Mouse (Mus musculus): ENCODE results near the gene Ndrg2. TPM values are rescaled to one million over a fixed set of nuclear protein-coding genes. Genes with fewer than 3 reads are reported as not detected.

The Ndrg2 gene
- polyA plus RNA-seq, 1 experiment from 2014 or later = 71.6 TPM

DNA sequence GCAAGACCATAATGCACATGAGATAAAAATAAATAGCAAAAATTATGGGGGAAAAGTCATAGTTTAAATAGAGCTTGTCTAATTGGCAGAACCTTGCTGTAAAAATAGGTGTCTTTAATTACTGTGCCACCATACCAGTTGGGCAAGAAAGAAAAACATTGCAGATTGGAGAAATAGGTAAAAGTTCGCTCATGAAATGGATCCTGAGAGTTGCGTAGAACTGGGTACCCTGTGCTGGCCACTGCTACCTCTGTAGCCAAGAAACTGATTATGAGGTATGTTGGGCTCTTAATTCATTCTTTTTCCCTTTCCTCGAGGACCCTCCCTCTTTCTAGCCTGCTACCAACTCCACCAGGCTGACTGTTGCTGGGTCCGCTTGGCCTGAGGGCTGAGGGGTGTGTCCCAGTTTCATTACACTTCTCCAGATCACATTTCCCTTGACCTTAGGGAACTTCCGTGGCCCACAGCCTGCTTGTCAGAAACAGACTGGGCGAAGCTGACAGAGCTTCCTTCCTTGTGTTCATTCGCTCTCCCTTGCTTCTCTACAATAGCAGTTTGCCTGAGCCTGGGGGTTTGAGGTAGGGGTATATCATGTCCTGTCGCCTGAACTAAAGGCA, 27.1 kb upstream of the Ndrg2 start:
- 38% methylated on average over 8 of the region's 8 CpGs for WGBS
- H3K27ac ChIP-seq (replicated peaks) = 0 out of 2 replicates have a peak overlapping the region, but pooled peaks have one; percentile 4

DNA sequence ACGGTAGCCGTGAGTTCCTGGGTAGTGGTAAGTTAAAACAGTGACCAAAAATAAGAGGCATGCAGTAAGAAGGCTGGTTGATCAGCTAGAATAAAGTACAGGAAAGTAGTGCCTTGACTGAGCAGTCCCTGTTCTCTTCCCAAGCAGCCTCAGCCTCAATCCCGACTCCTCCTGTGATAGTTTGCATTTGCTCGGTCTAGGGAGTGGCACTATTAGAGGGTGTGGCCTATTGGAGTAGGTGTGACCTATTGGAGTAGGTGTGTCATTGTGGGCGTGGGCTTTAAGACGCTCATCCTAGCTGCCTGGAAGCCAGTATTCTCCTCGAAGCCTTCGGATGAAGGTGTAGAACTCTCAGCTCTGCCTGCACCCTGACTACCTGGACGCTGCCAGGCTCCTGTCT, 25.0 kb upstream of the Ndrg2 start:
- Histone ChIP-seq H3K9ac (ENCODE audit: low read length) (no peak overlapping the region), H3K4me1 (replicated peaks; ENCODE audit: control insufficient read depth, insufficient read depth) (no peaks in the 10 kb centered on the region), H3K9me3 (ENCODE audit: control insufficient read depth, low read length) (no peaks in the 10 kb centered on the region), H3K4me3 (ENCODE audit: low read depth, low read length) (no peak overlapping the region), H3K4me2 (replicated peaks; ENCODE audit: low read depth) (no peak overlapping the region), H3K27ac (replicated peaks) (no peak overlapping the region), H3K27me3 (ENCODE audit: control insufficient read depth, insufficient read depth, low read length) (no peaks in the 10 kb centered on the region), H3K36me3 (ENCODE audit: control insufficient read depth, insufficient read depth, low read length) (no peaks in the 10 kb centered on the region)
- peak; percentile 33; the same call in 1 of the 2 replicates for ATAC-seq (ENCODE audit: low FRiP score, low TSS enrichment)
- TF ChIP-seq CTCF (IDR thresholded peaks at IDR 0.05; ENCODE audit: low read depth) = no peak
- TF ChIP-seq EP300 (optimal IDR thresholded peaks at IDR 0.05) = no peak
- DNase-seq (ENCODE audit: low spot score) = no peak
- WGBS = 82% methylated on average over 9 of the region's 9 CpGs

More for the DNA sequence above, 27.1 kb upstream of the Ndrg2 start:
- no peaks in the 10 kb centered on the region for H3K4me1 ChIP-seq (replicated peaks; ENCODE audit: control insufficient read depth, insufficient read depth)
- H3K27me3 ChIP-seq (ENCODE audit: control insufficient read depth, insufficient read depth, low read length) = no peaks in the 10 kb centered on the region
- no peak overlapping the region for H3K4me3 ChIP-seq (ENCODE audit: low read depth, low read length)
- no peaks in the 10 kb centered on the region for H3K9me3 ChIP-seq (ENCODE audit: control insufficient read depth, low read length)
- H3K4me2 ChIP-seq (replicated peaks; ENCODE audit: low read depth) = no peak overlapping the region
- TF ChIP-seq EP300 (optimal IDR thresholded peaks at IDR 0.05) = no peak
- no peak for TF ChIP-seq CTCF (IDR thresholded peaks at IDR 0.05; ENCODE audit: low read depth)
- H3K36me3 ChIP-seq (ENCODE audit: control insufficient read depth, insufficient read depth, low read length) = no peaks in the 10 kb centered on the region
- ATAC-seq (ENCODE audit: low FRiP score, low TSS enrichment) = peak; percentile 69
- peak; percentile 41 for DNase-seq (ENCODE audit: low spot score)
- H3K9ac ChIP-seq (ENCODE audit: low read length) = no peak overlapping the region

DNA sequence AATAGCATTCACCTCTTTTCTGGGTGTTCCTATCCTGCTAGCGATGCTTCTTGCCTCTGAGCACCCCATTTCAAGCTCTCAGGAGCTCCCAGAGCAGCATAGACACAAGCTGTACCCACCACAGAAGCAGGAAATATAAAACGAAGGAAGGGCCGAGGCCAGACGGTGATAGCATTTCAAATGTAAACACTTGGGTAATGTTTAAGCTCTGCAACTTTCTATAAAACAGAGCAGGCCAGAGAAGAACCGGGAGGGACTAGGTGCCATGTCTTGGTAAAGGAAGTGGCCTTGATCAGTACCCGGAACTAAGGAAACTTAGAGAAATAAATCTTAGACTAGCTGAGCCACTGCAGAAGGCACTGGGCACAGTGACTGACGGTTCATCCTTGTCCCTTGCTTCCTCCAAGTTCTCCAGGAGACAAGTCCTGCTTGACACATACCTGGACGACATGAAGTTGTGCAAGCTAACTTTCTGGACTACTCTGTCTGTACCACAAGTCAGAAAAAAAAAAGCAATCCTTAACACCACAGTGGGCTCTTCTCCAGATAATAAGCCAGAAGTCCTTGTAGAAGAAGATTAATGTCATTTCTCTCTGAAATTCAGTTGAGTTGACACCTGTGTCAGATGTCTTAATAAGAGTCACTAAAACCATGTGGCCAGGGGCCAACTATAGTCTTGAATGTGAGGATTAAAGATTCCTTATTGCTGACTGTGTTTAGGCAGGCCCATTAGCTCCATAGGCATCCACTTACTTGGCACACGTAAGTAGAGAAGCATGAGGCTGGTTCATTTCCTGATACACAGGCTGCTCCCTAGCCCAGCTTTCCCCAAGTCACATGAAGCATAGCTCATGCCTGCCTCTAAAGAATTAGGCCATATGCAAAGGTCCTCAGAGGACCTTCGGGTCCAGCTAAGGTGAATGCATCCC, 18.4 kb upstream of the Ndrg2 start:
- no peaks in the 10 kb centered on the region for H3K9me3 ChIP-seq (ENCODE audit: control insufficient read depth, low read length)
- H3K4me2 ChIP-seq (replicated peaks; ENCODE audit: low read depth) = no peak overlapping the region
- DNase-seq (ENCODE audit: low spot score) (peak; percentile 45), ATAC-seq (ENCODE audit: low FRiP score, low TSS enrichment) (peak; percentile 73)
- WGBS = 25% methylated on average over 10 of the region's 10 CpGs
- no peaks in the 10 kb centered on the region for H3K36me3 ChIP-seq (ENCODE audit: control insufficient read depth, insufficient read depth, low read length)
- H3K27me3 ChIP-seq (ENCODE audit: control insufficient read depth, insufficient read depth, low read length) = no peaks in the 10 kb centered on the region
- H3K4me1 ChIP-seq (replicated peaks; ENCODE audit: control insufficient read depth, insufficient read depth) = no peaks in the 10 kb centered on the region
- peak overlapping the region; percentile 20 for H3K27ac ChIP-seq (replicated peaks)
- H3K4me3 ChIP-seq (ENCODE audit: low read depth, low read length) = no peak overlapping the region
- TF ChIP-seq CTCF (IDR thresholded peaks at IDR 0.05; ENCODE audit: low read depth) = no peak
- TF ChIP-seq EP300 (optimal IDR thresholded peaks at IDR 0.05) = no peak
- no peak overlapping the region for H3K9ac ChIP-seq (ENCODE audit: low read length)

DNA sequence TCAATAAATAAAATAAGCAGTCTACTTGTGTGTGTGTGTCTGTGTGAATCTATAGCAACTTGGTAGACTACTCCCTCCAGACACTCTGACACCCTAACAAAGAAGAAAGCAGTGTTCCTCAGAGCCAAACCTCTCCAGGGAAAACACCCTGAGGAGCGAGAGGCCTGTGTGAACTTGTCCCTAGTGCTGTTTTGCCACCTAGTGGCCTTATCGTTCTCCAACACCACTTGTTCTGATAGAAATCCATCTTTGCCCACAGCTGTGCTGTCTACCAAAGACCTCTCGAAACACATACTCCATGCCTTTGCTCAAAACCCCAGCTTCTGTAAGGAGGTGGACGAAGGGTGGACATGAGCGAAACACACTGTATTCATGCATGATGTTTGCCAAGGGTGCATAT, 16.9 kb upstream of the Ndrg2 start:
- WGBS = 24% methylated on average over 5 of the region's 5 CpGs
- no peaks in the 10 kb centered on the region for H3K27me3 ChIP-seq (ENCODE audit: control insufficient read depth, insufficient read depth, low read length)
- H3K4me1 ChIP-seq (replicated peaks; ENCODE audit: control insufficient read depth, insufficient read depth) = no peaks in the 10 kb centered on the region
- no peak overlapping the region for H3K4me3 ChIP-seq (ENCODE audit: low read depth, low read length)
- H3K4me2 ChIP-seq (replicated peaks; ENCODE audit: low read depth) = no peak overlapping the region
- ATAC-seq (ENCODE audit: low FRiP score, low TSS enrichment) = peak; percentile 81
- H3K27ac ChIP-seq (replicated peaks) = no peak overlapping the region
- DNase-seq (ENCODE audit: low spot score) = peak; percentile 77
- H3K9ac ChIP-seq (ENCODE audit: low read length) = no peak overlapping the region
- H3K9me3 ChIP-seq (ENCODE audit: control insufficient read depth, low read length) = no peaks in the 10 kb centered on the region
- TF ChIP-seq EP300 (optimal IDR thresholded peaks at IDR 0.05) (no peak), CTCF (IDR thresholded peaks at IDR 0.05; ENCODE audit: low read depth) (peak; percentile 94)
- no peaks in the 10 kb centered on the region for H3K36me3 ChIP-seq (ENCODE audit: control insufficient read depth, insufficient read depth, low read length)

DNA sequence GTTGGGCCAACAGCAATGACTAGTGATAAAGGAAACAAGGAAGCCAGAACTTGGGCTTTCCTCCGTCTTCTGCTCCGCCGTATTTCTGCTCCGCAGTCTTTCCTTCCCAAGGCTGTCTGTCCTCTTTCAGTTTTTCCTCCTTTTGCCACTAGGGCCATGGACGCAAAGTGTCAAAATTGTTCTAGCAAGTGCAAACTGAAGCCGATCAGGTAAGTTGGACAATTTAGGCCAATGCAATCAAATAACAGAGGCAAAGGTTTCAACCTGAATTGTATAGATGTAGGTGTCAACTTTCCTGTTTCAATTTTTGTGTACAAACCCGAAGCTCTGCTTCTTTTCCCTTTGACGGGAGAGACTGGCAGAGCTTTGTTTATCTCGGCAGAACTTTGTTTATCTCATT, 16.0 kb upstream of the Ndrg2 start:
- DNase-seq (ENCODE audit: low spot score) = no peak
- Histone ChIP-seq H3K9ac (ENCODE audit: low read length) (peak overlapping the region; percentile 13; the same call in 1 of the 2 replicates), H3K4me3 (ENCODE audit: low read depth, low read length) (no peak overlapping the region), H3K9me3 (ENCODE audit: control insufficient read depth, low read length) (no peaks in the 10 kb centered on the region), H3K4me1 (replicated peaks; ENCODE audit: control insufficient read depth, insufficient read depth) (no peaks in the 10 kb centered on the region), H3K36me3 (ENCODE audit: control insufficient read depth, insufficient read depth, low read length) (no peaks in the 10 kb centered on the region), H3K4me2 (replicated peaks; ENCODE audit: low read depth) (peak overlapping the region; percentile 12; the same call in 1 of the 2 replicates), H3K27me3 (ENCODE audit: control insufficient read depth, insufficient read depth, low read length) (no peaks in the 10 kb centered on the region), H3K27ac (replicated peaks) (peak overlapping the region; percentile 69; the same call in 1 of the 2 replicates)
- no peak for ATAC-seq (ENCODE audit: low FRiP score, low TSS enrichment)
- 32% methylated on average over 9 of the region's 9 CpGs for WGBS
- TF ChIP-seq CTCF (IDR thresholded peaks at IDR 0.05; ENCODE audit: low read depth) = peak; percentile 38
- no peak for TF ChIP-seq EP300 (optimal IDR thresholded peaks at IDR 0.05)
